Mouse (Mus musculus) midbrain, embryonic 10.5 days (tissue): ENCODE measurements around the gene Ifna9. TPM values are rescaled to one million over a fixed set of nuclear protein-coding genes. Genes with fewer than 3 reads are reported as not detected.
"Not testable (repeated sequence)": the region's sequence is repeated elsewhere in the genome, so short reads cannot be mapped to it uniquely, and the experiment has no call there.

Experiments
- DNase-seq: peaks from one replicate; pipeline ENCODE4 v3.0.0-alpha.2; 2017; ENCODE audit warnings: low spot score
- H3K27ac ChIP-seq: fragments of 300-500 bp; sonication (generic); replicated peaks from 2 replicates; pipeline ENCODE4 v1.5.1; 2016; ENCODE audit warnings: mild to moderate bottlenecking
- H3K27me3 ChIP-seq: fragments of 300-500 bp; sonication (generic); 2 replicates; pipeline ENCODE4 v1.6.1; 2016; ENCODE audit warnings: low read depth, mild to moderate bottlenecking; ENCODE audit not compliant: poor library complexity, severe bottlenecking
- H3K36me3 ChIP-seq: fragments of 300-500 bp; sonication (generic); 2 replicates; pipeline ENCODE4 v1.6.1; 2016; ENCODE audit warnings: mild to moderate bottlenecking, moderate library complexity
- H3K4me1 ChIP-seq: fragments of 300-500 bp; sonication (generic); 2 replicates; pipeline ENCODE4 v1.6.1; 2016
- H3K4me3 ChIP-seq: fragments of 300-500 bp; sonication (generic); 2 replicates; pipeline ENCODE4 v1.5.1; 2016; ENCODE audit warnings: mild to moderate bottlenecking, moderate library complexity
- H3K9me3 ChIP-seq: fragments of 300-500 bp; sonication (generic); replicated peaks from 2 replicates; pipeline ENCODE4 v1.6.1; 2016; ENCODE audit warnings: mild to moderate bottlenecking
- WGBS: fragments of 180-500 bp; shearing (Covaris S2); methylation state at CpG from one replicate; pipeline ENCODE4 v1.1.7; 2016; 5-methylcytosine and 5-hydroxymethylcytosine counted together
- polyA plus RNA-seq: library from polyadenylated mRNA; unstranded; fragments of >200 nt; fragmentation: Nextera tagmentation; extraction: Ambion mirVana; gene quantifications from 2 replicates; pipeline ENCODE4 v1.2.1, GENCODE M21; 2016

Ifna9 gene
- polyA plus RNA-seq = not detected in 2 replicates

DNA sequence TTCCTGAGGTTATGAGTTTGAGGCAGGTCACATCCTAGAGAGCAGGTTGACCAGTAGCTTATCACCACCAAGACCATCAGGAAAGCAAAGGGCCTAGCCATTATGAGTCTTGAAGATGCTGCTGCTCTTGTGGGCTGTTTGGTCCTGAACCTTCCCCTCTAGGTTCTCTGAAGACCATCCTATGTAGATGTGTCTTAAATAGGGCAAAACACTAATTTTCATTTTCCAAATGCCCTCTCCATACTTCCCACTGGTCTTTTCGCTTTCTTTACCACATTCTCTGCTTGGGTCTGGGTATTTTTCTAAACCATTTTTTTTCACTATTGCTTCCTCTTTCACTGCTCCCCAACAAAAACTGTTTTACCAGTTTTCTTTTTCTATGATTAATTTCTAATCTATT, at the start of gene Ifna9:
Gene Ifna9, minus strand, starts transcription at position 101 of the 400 bp plus-strand sequence.
- DNase-seq = no peak
- WGBS = 90% methylated on average over 1 of the region's 1 CpGs
- H3K4me1 ChIP-seq = no peaks in the 10 kb centered on the region
- H3K36me3 ChIP-seq = no peaks in the 10 kb centered on the region
- no peaks in the 10 kb centered on the region for H3K9me3 ChIP-seq
- H3K27ac ChIP-seq = no peak within 1 kb of the TSS
- no peak within 1 kb of the TSS for H3K4me3 ChIP-seq
- no peaks in the 10 kb centered on the region for H3K27me3 ChIP-seq

DNA sequence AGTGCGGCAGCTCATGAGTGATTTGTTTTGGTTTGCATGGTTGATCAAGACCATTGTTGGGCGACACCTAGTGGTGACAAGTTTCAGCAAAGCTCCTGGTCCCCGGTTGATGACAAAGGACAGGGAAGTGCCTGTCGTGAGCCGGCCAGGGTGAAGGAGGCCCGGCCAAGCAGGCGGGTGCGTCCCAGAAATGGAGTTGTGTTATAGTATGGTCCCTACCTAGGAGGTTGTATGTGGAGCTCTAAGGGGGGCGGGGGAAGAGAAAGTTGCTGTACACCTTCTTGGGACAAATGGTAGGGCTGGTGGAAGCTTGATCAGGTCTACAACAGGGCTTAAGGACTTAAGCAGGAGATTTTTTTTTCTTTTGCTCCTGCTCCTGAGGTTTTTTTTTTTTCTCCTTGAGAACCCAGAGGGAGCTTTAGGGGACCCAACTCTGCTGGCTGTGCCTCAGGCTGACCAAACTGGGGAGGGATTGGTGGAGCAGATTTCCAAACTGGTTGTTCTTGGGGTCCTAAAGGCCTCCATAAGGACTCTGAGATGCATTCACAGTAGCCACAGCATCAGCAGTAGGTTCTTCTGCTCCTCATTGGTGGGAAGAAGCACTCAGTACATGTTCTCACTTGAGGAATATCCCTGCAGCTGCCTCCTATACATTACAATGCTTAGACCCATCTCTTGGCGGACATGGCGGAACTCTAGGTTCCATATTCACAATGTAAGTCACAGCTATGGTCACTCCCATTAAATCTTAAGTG, 49.1 kb upstream of the Ifna9 start:
- Histone ChIP-seq H3K27ac (no peak overlapping the region), H3K36me3 (no peaks in the 10 kb centered on the region), H3K27me3 (no peaks in the 10 kb centered on the region), H3K4me1 (no peaks in the 10 kb centered on the region; the same call in 1 of the 2 replicates), H3K4me3 (peak overlapping the region; percentile 35), H3K9me3 (no peaks in the 10 kb centered on the region)
- DNase-seq = peak; percentile 90
- WGBS = 21% methylated on average over 11 of the region's 11 CpGs

DNA sequence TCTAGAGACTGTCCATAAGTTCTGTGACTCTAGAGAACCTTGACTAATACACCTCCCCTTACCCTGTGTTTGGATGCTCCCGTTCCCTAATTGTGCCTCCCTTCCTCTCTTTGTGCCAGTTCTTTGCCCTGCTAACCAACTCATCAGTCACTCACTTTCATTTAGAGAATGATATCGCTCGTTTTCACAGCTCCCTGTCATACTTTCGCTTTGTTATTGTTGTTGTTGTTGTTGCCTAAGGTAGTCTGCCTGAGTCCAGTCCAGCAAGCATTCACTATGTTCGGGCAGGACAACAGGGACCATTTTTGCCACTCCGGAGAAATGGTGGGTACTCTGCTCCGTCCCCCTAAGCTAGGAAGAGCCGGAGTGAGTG, 48.5 kb upstream of the Ifna9 start:
- no peaks in the 10 kb centered on the region for H3K27me3 ChIP-seq
- H3K9me3 ChIP-seq = no peaks in the 10 kb centered on the region
- H3K36me3 ChIP-seq = no peaks in the 10 kb centered on the region
- H3K27ac ChIP-seq = 0 out of 2 replicates have a peak overlapping the region, but pooled peaks have one; percentile 17
- 76% methylated on average over 8 of the region's 8 CpGs for WGBS
- DNase-seq = no peak
- peak overlapping the region; percentile 35 for H3K4me3 ChIP-seq
- no peaks in the 10 kb centered on the region; the same call in 1 of the 2 replicates for H3K4me1 ChIP-seq

DNA sequence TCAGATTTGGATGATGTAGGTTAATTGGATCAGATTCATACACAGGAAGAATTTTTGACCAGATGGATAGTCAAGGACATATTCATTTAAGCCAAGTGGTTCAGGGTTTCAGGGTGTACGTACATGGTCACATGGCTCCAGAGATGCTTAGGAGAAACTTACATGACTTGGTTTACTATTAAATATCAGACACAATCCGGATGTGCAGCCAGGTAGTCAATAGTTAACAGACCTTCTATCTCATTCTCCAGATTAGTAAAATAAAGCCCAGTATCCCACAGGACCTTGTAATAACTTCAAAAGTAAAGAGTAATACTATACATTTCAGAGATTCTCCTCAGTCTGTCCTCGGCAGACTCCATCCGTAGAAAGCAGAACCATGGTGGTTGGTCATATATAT, 42.1 kb upstream of the Ifna9 start, which contains the start of gene C87499:
Gene C87499, minus strand, starts transcription at position 101 of the 400 bp plus-strand sequence.
- Histone ChIP-seq H3K27ac (no peak within 1 kb of the TSS), H3K9me3 (no peaks in the 10 kb centered on the region), H3K4me1 (no peaks in the 10 kb centered on the region), H3K36me3 (no peaks in the 10 kb centered on the region), H3K27me3 (no peaks in the 10 kb centered on the region), H3K4me3 (no peak within 1 kb of the TSS)
- WGBS = 88% methylated on average over 4 of the region's 4 CpGs
- DNase-seq = no peak

DNA sequence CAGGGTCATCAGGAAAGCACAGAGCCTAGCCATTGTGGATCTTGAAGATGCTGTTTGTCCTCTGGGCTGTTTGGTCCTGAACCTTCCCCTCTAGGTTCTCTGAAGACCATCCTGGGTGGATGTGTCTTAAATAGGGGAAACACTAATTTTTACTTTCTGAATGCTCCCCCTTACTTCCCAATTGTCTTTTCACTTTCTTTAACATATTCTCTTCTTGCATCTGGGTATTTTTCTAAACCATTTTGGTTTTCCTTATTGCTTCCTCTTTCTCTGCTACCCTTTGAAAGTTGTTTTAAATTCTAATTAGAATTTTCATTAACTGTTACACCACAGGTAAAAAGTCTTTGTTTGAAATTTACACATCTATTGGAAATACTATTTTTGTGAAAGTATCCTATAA, 11.1 kb upstream of the Ifna9 start, which contains the start of gene Ifna12:
Gene Ifna12, minus strand, starts transcription at position 101 of the 400 bp plus-strand sequence.
- no peak for DNase-seq
- Histone ChIP-seq H3K9me3 (no peaks in the 10 kb centered on the region), H3K4me3 (no peak within 1 kb of the TSS), H3K27me3 (no peaks in the 10 kb centered on the region), H3K27ac (no peak within 1 kb of the TSS), H3K36me3 (no peaks in the 10 kb centered on the region), H3K4me1 (no peaks in the 10 kb centered on the region)

DNA sequence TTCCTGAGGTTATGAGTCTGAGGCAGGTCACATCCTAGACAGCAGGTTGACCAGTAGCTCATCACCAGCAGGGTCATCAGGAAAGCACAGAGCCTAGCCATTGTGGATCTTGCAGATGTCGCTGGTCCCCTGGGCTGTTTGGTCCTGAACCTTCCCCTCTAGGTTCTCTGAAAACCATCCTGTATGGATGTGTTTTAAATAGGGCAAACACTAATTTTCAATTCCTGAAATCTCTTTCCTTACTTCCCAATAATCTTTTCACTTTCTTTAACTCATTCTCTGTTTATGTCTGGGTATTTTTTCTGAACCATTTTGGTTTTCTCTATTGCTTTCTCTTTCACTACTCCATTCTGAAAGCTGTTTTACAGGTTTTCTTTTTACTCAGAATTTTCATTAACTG, 20.5 kb downstream of the Ifna9 start, which contains the start of gene Ifna14:
Gene Ifna14, minus strand, starts transcription at position 101 of the 400 bp plus-strand sequence.
- no peak for DNase-seq
- Histone ChIP-seq H3K27ac (no peak within 1 kb of the TSS), H3K4me3 (no peak within 1 kb of the TSS), H3K36me3 (no peaks in the 10 kb centered on the region), H3K9me3 (no peaks in the 10 kb centered on the region), H3K27me3 (no peaks in the 10 kb centered on the region), H3K4me1 (no peaks in the 10 kb centered on the region)
- WGBS = 81% methylated on average over 1 of the region's 1 CpGs

DNA sequence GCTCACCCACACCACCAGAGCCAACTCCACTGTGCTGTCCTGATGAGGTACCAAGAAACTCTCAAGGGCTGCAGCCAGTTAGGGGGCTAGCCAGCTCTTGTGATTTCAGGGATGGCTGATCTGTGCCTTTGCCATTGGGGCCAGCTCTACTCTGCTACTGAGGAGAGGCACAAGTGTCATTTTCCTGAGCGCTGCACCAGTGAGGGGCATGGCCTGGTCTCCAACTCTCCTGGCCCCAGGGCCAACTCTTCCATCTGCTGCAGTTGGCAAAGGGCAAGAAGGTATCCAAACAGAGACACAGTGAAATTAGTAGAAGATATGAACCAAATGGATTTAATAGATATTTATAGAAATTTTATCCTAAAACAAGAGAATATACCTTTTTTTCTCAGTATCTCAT, 30.4 kb downstream of the Ifna9 start:
- H3K4me1 ChIP-seq = no peaks in the 10 kb centered on the region
- no peak for DNase-seq
- WGBS = 92% methylated on average over 1 of the region's 1 CpGs
- no peaks in the 10 kb centered on the region for H3K9me3 ChIP-seq
- no peaks in the 10 kb centered on the region for H3K36me3 ChIP-seq
- no peaks in the 10 kb centered on the region for H3K27me3 ChIP-seq
- no peak overlapping the region for H3K27ac ChIP-seq
- H3K4me3 ChIP-seq = no peak overlapping the region

DNA sequence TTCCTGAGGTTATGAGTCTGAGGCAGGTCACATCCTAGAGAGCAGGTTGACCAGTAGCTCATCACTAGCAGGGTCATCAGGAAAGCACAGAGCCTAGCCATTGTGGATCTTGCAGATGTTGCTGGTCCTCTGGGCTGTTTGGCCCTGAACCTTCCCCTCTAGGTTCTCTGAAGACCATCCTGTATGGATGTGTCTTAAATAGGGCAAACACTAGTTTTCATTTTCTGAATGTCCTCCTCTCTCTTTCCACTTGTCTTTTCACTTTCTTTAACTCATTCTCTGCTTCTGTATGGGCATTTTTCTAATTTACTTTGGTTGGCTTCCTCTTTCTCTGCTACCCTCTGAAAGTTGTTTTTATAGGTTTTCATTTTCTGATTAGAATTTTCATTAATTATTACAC, 34.0 kb downstream of the Ifna9 start, which contains the start of gene Ifna15:
Gene Ifna15, minus strand, starts transcription at position 101 of the 400 bp plus-strand sequence.
- not testable (repeated sequence) for H3K36me3 ChIP-seq, H3K9me3 ChIP-seq, H3K27ac ChIP-seq, H3K27me3 ChIP-seq, H3K4me3 ChIP-seq, DNase-seq, H3K4me1 ChIP-seq

DNA sequence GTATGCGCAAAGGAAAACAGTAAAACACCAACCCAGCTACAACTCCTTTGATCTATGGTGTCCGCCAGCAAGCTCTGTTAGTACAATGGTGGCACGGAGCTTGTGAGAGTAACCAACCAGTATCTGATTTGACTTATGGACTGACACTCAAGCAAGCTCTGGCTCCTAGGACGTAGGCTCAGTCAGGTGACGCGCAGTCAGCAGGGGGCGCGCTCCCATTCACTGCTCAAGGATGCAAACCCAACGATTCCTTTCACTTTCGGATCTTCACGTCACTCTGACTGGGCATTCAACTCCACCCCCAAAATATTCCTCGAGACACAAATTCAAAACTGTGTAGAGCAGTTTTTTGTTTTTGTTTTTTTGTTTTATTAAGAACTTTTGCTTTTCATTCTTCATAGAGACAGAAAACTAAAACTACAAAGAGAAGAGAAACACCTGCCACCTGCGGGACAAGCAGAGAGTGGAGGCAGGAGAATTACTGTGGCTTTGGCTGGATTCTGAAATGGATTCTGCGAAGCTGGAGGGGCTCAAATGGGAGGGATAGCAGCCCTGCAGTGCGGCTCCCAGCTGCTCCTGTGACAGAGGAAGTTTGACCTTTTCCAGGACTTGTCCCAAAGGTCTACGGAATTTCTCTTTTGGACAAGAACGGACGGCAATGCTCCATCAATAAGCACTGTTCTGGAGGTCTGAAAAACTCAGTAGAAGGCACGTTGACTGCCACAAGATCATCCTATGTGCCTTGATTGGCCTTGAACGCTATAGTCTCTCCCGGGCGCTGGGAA, 41.8 kb downstream of the Ifna9 start:
- H3K4me3 ChIP-seq = peak overlapping the region; percentile 42
- H3K27me3 ChIP-seq = no peaks in the 10 kb centered on the region
- peak; percentile 62 for DNase-seq

DNA sequence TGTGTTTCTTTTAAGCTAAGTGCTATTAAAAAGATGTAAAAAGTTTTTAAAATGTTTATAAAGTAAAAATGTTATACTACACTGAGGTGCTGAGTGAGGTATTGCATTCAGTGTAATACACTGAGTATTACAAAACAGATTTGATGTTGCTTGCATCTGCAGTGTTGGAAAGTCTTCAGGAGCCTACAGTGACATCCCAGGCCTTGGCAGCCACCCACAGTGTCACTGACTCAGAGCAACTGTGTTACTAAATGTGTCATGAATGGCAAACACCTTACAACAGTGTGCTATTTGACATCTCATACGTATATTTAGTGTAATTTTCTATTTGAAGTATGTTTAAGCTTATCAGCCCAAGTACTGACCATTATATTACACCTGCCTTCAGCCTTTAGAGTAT, 44.2 kb downstream of the Ifna9 start:
- no peak for DNase-seq
- Histone ChIP-seq H3K36me3 (no peaks in the 10 kb centered on the region), H3K4me3 (no peak overlapping the region), H3K27me3 (no peaks in the 10 kb centered on the region), H3K4me1 (peaks cover 5% of the 10 kb centered on the region; the same call in 1 of the 2 replicates), H3K9me3 (no peaks in the 10 kb centered on the region), H3K27ac (no peak overlapping the region)
- 75% methylated on average over 1 of the region's 1 CpGs for WGBS

More for the DNA sequence above, 41.8 kb downstream of the Ifna9 start:
- peaks cover 5% of the 10 kb centered on the region; the same call in 1 of the 2 replicates for H3K4me1 ChIP-seq
- no peaks in the 10 kb centered on the region for H3K36me3 ChIP-seq
- 33% methylated on average over 22 of the region's 22 CpGs for WGBS
- H3K27ac ChIP-seq = no peak overlapping the region
- no peaks in the 10 kb centered on the region for H3K9me3 ChIP-seq

DNA sequence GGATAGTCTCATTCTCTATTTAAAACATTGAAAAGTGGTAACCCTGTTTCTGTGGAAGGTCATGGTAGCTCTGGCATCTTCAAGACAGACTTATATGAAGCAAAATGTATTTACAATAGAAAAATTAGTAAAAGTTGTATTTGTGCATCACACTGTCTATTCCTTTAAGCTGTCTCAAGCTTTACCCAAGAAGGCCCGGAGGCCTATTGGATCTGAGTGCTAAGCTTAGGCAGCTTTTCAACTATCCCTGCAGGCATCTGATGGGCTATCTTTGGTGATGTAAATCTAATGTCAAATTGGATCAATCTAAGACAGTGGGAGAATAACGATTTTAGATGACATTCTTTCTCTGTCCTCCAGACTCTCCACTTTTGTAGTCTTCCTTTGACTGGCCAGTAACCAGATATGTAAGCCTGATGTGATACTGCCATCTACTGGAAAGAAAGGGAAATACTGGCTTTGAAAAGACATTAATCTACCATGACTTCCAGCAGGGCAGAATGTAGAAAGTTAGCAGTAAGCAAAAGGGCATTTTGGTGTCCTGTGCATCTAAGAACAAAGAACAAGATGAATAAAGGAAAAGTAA, 48.4 kb downstream of the Ifna9 start:
- no peak for DNase-seq
- no peak overlapping the region for H3K27ac ChIP-seq
- no peak overlapping the region for H3K4me3 ChIP-seq
- 52% methylated on average over 2 of the region's 2 CpGs for WGBS
- H3K4me1 ChIP-seq = no peaks in the 10 kb centered on the region
- H3K36me3 ChIP-seq = no peaks in the 10 kb centered on the region
- H3K9me3 ChIP-seq = no peaks in the 10 kb centered on the region
- no peaks in the 10 kb centered on the region for H3K27me3 ChIP-seq
